Mouse (Mus musculus): ENCODE results near the gene Sqstm1. TPM values are rescaled to one million over a fixed set of nuclear protein-coding genes. Genes with fewer than 3 reads are reported as not detected.

Gene Sqstm1
- total and polyA plus RNA-seq, 3 experiments, result 202 to 579 (median 456) TPM

DNA sequence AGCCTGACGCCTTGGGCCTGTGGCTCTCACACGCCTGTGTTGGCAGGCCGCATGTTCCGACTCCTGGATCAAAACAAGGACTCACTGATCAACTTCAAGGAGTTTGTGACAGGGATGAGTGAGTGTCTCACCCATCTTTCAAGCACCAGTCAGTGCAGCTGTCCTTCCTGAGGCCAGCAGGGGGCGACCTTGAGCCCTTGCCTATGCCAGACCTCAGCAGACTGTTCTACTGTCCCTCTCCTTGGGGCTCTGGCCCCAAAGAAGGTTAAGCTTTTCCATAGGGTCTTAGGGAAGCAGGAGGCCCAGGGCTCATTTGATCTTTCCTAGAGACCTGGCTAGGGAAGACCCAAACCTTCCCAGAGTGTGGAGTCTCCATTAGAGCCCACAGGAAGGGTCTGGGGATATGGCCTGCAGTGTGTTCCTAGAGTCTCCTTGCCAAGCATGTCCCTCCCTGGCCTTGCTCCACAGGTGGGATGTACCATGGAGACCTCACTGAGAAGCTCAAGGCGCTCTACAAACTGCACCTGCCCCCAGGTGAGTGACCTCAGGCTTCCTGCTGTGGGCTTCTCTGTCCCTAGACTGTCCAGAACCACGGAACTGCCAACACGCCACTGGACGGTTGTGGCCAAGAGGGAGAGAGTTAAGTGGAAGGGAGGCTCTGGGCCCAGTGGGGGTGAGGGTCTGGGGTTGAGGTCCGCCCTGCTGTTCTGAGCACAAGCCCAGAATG, 48.9 kb downstream of the Sqstm1 start (continued):
- TF ChIP-seq ZC3H11A (IDR thresholded peaks at IDR 0.05; ENCODE audit: low read depth, low read length) (peak; percentile 40; the same call in 1 of the 2 replicates), JUND (conservative IDR thresholded peaks at IDR 0.05; ENCODE audit: low read depth, low read length) (no peak), JUN (IDR thresholded peaks at IDR 0.05; ENCODE audit: insufficient read depth, low read depth, low read length) (no peak), GABPA (IDR thresholded peaks at IDR 0.05; ENCODE audit: insufficient replicate concordance, low read depth, low read length) (no peak), USF1 (IDR thresholded peaks at IDR 0.05; ENCODE audit: low read depth, low read length) (no peak), CHD1 (IDR thresholded peaks at IDR 0.05; ENCODE audit: low read depth, low read length) (no peak), ETS1 (conservative IDR thresholded peaks at IDR 0.05; ENCODE audit: low read depth, low read length) (no peak), TBP (conservative IDR thresholded peaks at IDR 0.05; ENCODE audit: low read depth, low read length) (no peak), POLR2A (IDR thresholded peaks at IDR 0.05; ENCODE audit: low read depth, low read length) (no peak; the same call in 1 of the 2 replicates), ZNF384 (IDR thresholded peaks at IDR 0.05; ENCODE audit: low read depth, low read length) (no peak), BHLHE40 (IDR thresholded peaks at IDR 0.05; ENCODE audit: low read depth, low read length) (no peak), MAZ (IDR thresholded peaks at IDR 0.05; ENCODE audit: low read depth, low read length) (0 out of 2 replicates have a peak, but pooled peaks have one; percentile 52)

DNA sequence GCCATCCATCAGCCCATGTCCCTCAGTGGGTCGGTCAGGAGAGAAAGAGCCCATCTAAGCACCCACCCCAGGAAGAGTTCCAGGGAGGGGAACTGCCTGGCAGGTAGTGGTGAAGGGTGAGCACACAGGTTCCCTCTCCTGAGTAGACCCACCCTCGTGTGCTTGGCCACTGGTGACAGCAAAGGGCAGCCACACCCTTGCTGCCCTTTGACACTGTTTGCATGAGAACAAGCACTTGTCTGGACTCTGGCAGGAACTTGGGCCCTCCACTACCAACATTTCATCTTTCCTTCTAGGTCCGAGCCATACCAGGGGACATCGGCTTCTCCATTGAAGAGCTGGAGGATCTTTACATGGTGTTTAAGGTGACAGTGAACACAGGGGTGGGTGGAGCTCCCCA, 51.3 kb downstream of the Sqstm1 start:
- no peak overlapping the region for H3K27ac ChIP-seq (ENCODE audit: insufficient read depth, low read depth)
- no peaks in the 10 kb centered on the region for H3K27me3 ChIP-seq (replicated peaks)
- dilution Hi-C loops (cut with MboI; ENCODE audit: extremely low pct_ligation_motif_present, extremely low pct_unique_long_range_greater_than_20kb, low sequenced_read_pairs) (no loop called here), in situ Hi-C loops (cut with MboI; ENCODE audit: low pct_ligation_motif_present, low pct_unique_long_range_greater_than_20kb, low sequenced_read_pairs) (no loop called here)
- H3K9me3 ChIP-seq (replicated peaks; ENCODE audit: low read length), result no peaks in the 10 kb centered on the region
- H3K4me2 ChIP-seq (ENCODE audit: insufficient read depth, low read depth, poor library complexity, severe bottlenecking), result no peak overlapping the region
- DNase-seq (ENCODE audit: extremely low read depth), result no peak
- H3K79me2 ChIP-seq (replicated peaks; ENCODE audit: control insufficient read depth, extremely low read depth, insufficient read depth, poor library complexity, severe bottlenecking), result no peaks in the 10 kb centered on the region
- H3K4me3 ChIP-seq (replicated peaks in 1 of 3; ENCODE audit: low read depth in 2 of 3, low read length in 2 of 3, poor library complexity in 1 of 3), result no peak overlapping the region
- no peak overlapping the region for H3K9ac ChIP-seq (ENCODE audit: insufficient read depth, low read depth)
- no peak for TF ChIP-seq CHD2 (IDR thresholded peaks at IDR 0.05; ENCODE audit: low read length)
- no peak for TF ChIP-seq CHD1 (IDR thresholded peaks at IDR 0.05; ENCODE audit: low read depth, low read length)
- no peak for TF ChIP-seq USF1 (IDR thresholded peaks at IDR 0.05; ENCODE audit: low read depth, low read length)
- H3K36me3 ChIP-seq (replicated peaks in 1 of 2; ENCODE audit: control insufficient read depth in 1 of 2, insufficient read depth in 1 of 2, low read length in 1 of 2), result peaks cover 48 to 89% of the 10 kb centered on the region in 2 experiments
- H3K4me1 ChIP-seq (ENCODE audit: control insufficient read depth in 1 of 2, insufficient read depth in 2 of 2), result peaks cover 15 to 40% of the 10 kb centered on the region in 2 experiments

GRCm38 (mm10) chr11:50158346-50158745, 52.3 kb downstream of the Sqstm1 start:
- no peaks in the 10 kb centered on the region for H3K9me3 ChIP-seq (replicated peaks; ENCODE audit: low read length)
- TF ChIP-seq POLR2A (IDR thresholded peaks at IDR 0.05; ENCODE audit: low read depth, low read length) (no peak), ZNF384 (IDR thresholded peaks at IDR 0.05; ENCODE audit: low read depth, low read length) (no peak), ETS1 (conservative IDR thresholded peaks at IDR 0.05; ENCODE audit: low read depth, low read length) (no peak), MEF2A (IDR thresholded peaks at IDR 0.05; ENCODE audit: borderline replicate concordance, low read depth, low read length) (no peak), USF2 (conservative IDR thresholded peaks at IDR 0.05; ENCODE audit: low read depth, low read length) (no peak)
- no peaks in the 10 kb centered on the region for H3K79me2 ChIP-seq (replicated peaks; ENCODE audit: control insufficient read depth, extremely low read depth, insufficient read depth, poor library complexity, severe bottlenecking)
- DNase-seq (ENCODE audit: extremely low read depth), result no peak
- H3K4me3 ChIP-seq (replicated peaks in 1 of 3; ENCODE audit: low read depth in 2 of 3, low read length in 2 of 3, poor library complexity in 1 of 3), result no peak overlapping the region
- peaks cover 50 to 89% of the 10 kb centered on the region in 2 experiments for H3K36me3 ChIP-seq (replicated peaks in 1 of 2; ENCODE audit: control insufficient read depth in 1 of 2, insufficient read depth in 1 of 2, low read length in 1 of 2)
- no peak overlapping the region for H3K9ac ChIP-seq (ENCODE audit: insufficient read depth, low read depth)
- no peaks in the 10 kb centered on the region for H3K27me3 ChIP-seq (replicated peaks)
- in situ Hi-C loops (cut with MboI; ENCODE audit: low pct_ligation_motif_present, low pct_unique_long_range_greater_than_20kb, low sequenced_read_pairs) (no loop called here), dilution Hi-C loops (cut with MboI; ENCODE audit: extremely low pct_ligation_motif_present, extremely low pct_unique_long_range_greater_than_20kb, low sequenced_read_pairs) (no loop called here)
- no peak overlapping the region for H3K4me2 ChIP-seq (ENCODE audit: insufficient read depth, low read depth, poor library complexity, severe bottlenecking)
- H3K4me1 ChIP-seq (ENCODE audit: control insufficient read depth in 1 of 2, insufficient read depth in 2 of 2), result peaks cover 15 to 30% of the 10 kb centered on the region in 2 experiments
- H3K27ac ChIP-seq (ENCODE audit: insufficient read depth, low read depth), result no peak overlapping the region
